Mouse (Mus musculus): Measurements from ENCODE around the gene Mgat4a.

DNA sequence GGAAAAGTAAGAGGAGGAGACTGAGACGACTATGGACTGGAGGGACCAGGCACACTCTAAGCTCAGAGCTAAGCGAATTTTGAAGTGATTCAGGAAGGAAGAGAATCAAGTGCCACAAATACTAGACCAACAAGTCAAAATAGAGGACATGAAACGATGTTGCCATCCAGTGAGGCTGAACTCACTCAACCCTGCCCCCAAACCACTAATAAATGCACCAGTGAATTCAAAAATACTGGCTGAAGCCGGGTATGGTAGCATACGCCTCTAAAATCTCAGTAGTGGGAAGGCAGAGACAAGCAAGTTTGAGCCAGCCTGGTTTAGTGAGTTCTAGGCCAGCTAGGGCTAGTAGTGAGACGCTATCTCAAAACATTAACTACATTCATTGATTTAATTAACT lies 60.1 kb downstream of the Mgat4a start:
- TF ChIP-seq CTCF (conservative IDR thresholded peaks at IDR 0.05 in 1 of 2, IDR thresholded peaks at IDR 0.05 in 1 of 2; ENCODE audit: low read depth in 2 of 2, low read length in 2 of 2) (no peak), UBTF (IDR thresholded peaks at IDR 0.05; ENCODE audit: low read depth, low read length) (no peak), ZKSCAN1 (IDR thresholded peaks at IDR 0.05; ENCODE audit: borderline replicate concordance, low read depth, low read length) (no peak), RAD21 (IDR thresholded peaks at IDR 0.05; ENCODE audit: low read depth, low read length) (no peak), CHD2 (IDR thresholded peaks at IDR 0.05; ENCODE audit: low read length) (no peak), USF1 (IDR thresholded peaks at IDR 0.05; ENCODE audit: low read depth, low read length) (no peak), BHLHE40 (IDR thresholded peaks at IDR 0.05; ENCODE audit: low read depth, low read length) (no peak), MAX (IDR thresholded peaks at IDR 0.05; ENCODE audit: low read length) (no peak), EP300 (IDR thresholded peaks at IDR 0.05; ENCODE audit: low read length) (no peak), RCOR1 (conservative IDR thresholded peaks at IDR 0.05; ENCODE audit: low read depth, low read length) (no peak), IRF4 (IDR thresholded peaks at IDR 0.05; ENCODE audit: low read depth, low read length) (no peak), POLR2A (IDR thresholded peaks at IDR 0.05; ENCODE audit: low read depth, low read length) (no peak)
